Mouse (Mus musculus): ENCODE data around the gene Naif1.

- TF ChIP-seq CTCF (IDR thresholded peaks at IDR 0.05) (no peak), EP300 (IDR thresholded peaks at IDR 0.05) (no peak)
These were observed 24.1 kb upstream of the Naif1 start for GRCm38 (mm10) chr2:32426141-32426540.
